Mouse (Mus musculus) kidney, adult 2 months (tissue): ENCODE measurements around the gene Cdrt4.

Source experiments
- CTCF ChIP-seq: fragments of 200-500 bp; conservative IDR thresholded peaks from 2 replicates; pipeline ENCODE4 v1.5.1; 2011; ENCODE audit warnings: low read depth, mild to moderate bottlenecking, control low read depth, low read length, moderate library complexity, mixed read lengths; ENCODE audit not compliant: insufficient read depth, insufficient read length
- POLR2A ChIP-seq: fragments of 200-500 bp; IDR thresholded peaks from one replicate; pipeline ENCODE4 v1.6.1; 2011; ENCODE audit warnings: low read depth, low read length, control low read depth

DNA sequence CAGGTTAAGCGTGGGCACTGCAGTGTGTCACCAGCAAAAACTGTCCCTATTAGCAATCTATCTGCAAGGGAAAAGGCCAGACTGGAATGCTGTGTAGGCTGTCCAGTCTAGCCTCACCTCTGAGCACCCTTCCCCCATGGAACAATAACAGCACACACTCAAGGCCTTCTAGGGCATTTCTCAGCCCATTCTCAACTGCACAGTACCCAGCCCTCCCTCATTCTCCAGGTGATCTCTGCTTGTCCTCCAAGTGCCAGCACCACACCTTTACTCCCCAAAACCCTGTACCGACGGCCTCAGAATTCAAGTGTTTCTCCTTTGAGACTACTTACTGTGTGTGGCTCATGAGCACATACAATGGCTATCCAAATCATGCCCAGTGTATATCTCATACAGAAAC lies 77.1 kb downstream of the Cdrt4 start:
- TF ChIP-seq POLR2A (no peak), CTCF (no peak)
